Mouse (Mus musculus): ENCODE measurements around the gene Gm10799. TPM values are rescaled to one million over a fixed set of nuclear protein-coding genes. Genes with fewer than 3 reads are reported as not detected.
"Not testable (repeated sequence)": the region's sequence is repeated elsewhere in the genome, so short reads cannot be mapped to it uniquely, and the experiment has no call there.

Gm10799 gene
- polyA plus RNA-seq, 1 experiment from 2014 or later, result not detected

GRCm38 (mm10) chr2:104099946-104100345 is 31.6 kb upstream of the Gm10799 start:
- Histone ChIP-seq H3K4me2 (ENCODE audit: low read depth, low read length) (peak overlapping the region; percentile 58), H3K4me3 (ENCODE audit: low read depth, low read length) (peak overlapping the region; percentile 3; the same call in 1 of the 2 replicates), H3K27ac (ENCODE audit: low read length) (peak overlapping the region; percentile 94), H3K9ac (ENCODE audit: low read depth, low read length) (peak overlapping the region; percentile 19), H3K9me3 (replicated peaks; ENCODE audit: control insufficient read depth, low read length) (no peaks in the 10 kb centered on the region), H3K27me3 (ENCODE audit: control insufficient read depth, insufficient read depth, low read depth, low read length) (no peaks in the 10 kb centered on the region), H3K36me3 (ENCODE audit: control insufficient read depth, insufficient read depth) (no peaks in the 10 kb centered on the region; the same call in 1 of the 2 replicates), H3K4me1 (ENCODE audit: control insufficient read depth, low read depth, low read length) (peaks cover 50% of the 10 kb centered on the region)
- 21% methylated on average over 1 of the region's 1 CpGs for WGBS (ENCODE audit: insufficient replicate concordance)
- ATAC-seq (ENCODE audit: low read depth), result no peak

DNA sequence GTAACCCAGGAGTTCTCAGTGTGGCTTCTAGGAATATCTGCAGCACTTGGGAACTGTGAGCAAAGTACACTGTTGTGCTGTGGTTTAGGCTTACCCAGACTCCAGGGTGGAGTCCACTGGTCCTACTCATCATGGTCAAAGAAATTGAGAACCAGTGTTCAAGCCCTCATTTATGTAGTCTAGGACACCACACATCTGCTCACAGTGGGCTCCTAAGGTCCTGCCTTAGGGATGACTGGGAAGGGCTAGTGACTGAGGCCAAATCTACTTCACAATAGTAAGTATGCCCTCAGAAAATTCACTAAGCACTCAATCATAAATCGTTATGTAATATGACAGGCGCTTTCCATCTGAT is 30.9 kb upstream of the Gm10799 start:
- Histone ChIP-seq H3K4me1 (ENCODE audit: control insufficient read depth, low read depth, low read length) (peaks cover 46% of the 10 kb centered on the region), H3K4me2 (ENCODE audit: low read depth, low read length) (peak overlapping the region; percentile 58), H3K4me3 (ENCODE audit: low read depth, low read length) (peak overlapping the region; percentile 56), H3K27ac (ENCODE audit: low read length) (peak overlapping the region; percentile 94), H3K9me3 (replicated peaks; ENCODE audit: control insufficient read depth, low read length) (no peaks in the 10 kb centered on the region), H3K27me3 (ENCODE audit: control insufficient read depth, insufficient read depth, low read depth, low read length) (no peaks in the 10 kb centered on the region), H3K36me3 (ENCODE audit: control insufficient read depth, insufficient read depth) (no peaks in the 10 kb centered on the region; the same call in 1 of the 2 replicates), H3K9ac (ENCODE audit: low read depth, low read length) (peak overlapping the region; percentile 53)
- no peak for ATAC-seq (ENCODE audit: low read depth)
- WGBS (ENCODE audit: insufficient replicate concordance), result 86% methylated on average over 2 of the region's 2 CpGs

- H3K27ac ChIP-seq (ENCODE audit: low read length), result peak overlapping the region; percentile 94
- H3K4me1 ChIP-seq (ENCODE audit: control insufficient read depth, low read depth, low read length), result peaks cover 47% of the 10 kb centered on the region
Measured at GRCm38 (mm10) chr2:104098529-104099230, 30.3 kb upstream of the Gm10799 start.

DNA sequence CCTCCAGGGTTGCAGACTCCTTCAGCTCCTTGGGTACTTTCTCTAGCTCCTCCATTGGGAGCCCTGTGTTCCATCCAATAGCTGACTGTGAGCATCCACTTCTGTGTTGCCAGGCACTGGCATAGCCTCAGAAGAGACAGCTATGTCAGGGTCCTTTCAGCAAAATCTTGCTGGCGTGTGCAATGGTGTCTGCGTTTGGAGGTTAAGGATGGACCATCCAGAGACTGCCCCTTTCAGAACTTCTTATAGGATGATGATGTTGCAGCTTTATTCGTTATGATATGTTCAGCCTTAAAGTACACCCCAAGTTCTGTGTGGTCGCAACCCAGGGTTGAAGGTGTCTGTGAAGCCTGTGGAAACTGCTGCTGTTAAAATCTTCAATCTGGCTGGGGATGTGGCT is 29.0 kb upstream of the Gm10799 start:
- H3K9me3 ChIP-seq (replicated peaks; ENCODE audit: control insufficient read depth, low read length); H3K36me3 ChIP-seq (ENCODE audit: control insufficient read depth, insufficient read depth); ATAC-seq (ENCODE audit: low read depth); H3K27me3 ChIP-seq (ENCODE audit: control insufficient read depth, insufficient read depth, low read depth, low read length): not testable (repeated sequence)
- peaks cover 38% of the 10 kb centered on the region for H3K4me1 ChIP-seq (ENCODE audit: control insufficient read depth, low read depth, low read length)
- H3K9ac ChIP-seq (ENCODE audit: low read depth, low read length), result peak overlapping the region; percentile 78
- H3K27ac ChIP-seq (ENCODE audit: low read length), result peak overlapping the region; percentile 94
- 83% methylated on average over 4 of the region's 4 CpGs for WGBS (ENCODE audit: insufficient replicate concordance)
- H3K4me3 ChIP-seq (ENCODE audit: low read depth, low read length), result peak overlapping the region; percentile 67
- H3K4me2 ChIP-seq (ENCODE audit: low read depth, low read length), result peak overlapping the region; percentile 58

More at GRCm38 (mm10) chr2:104098529-104099230, 30.3 kb upstream of the Gm10799 start:
- WGBS (ENCODE audit: insufficient replicate concordance), result 7% methylated on average over 3 of the region's 3 CpGs
- Histone ChIP-seq H3K4me3 (ENCODE audit: low read depth, low read length) (peak overlapping the region; percentile 56), H3K9me3 (replicated peaks; ENCODE audit: control insufficient read depth, low read length) (no peaks in the 10 kb centered on the region), H3K9ac (ENCODE audit: low read depth, low read length) (peak overlapping the region; percentile 53), H3K4me2 (ENCODE audit: low read depth, low read length) (peak overlapping the region; percentile 58), H3K36me3 (ENCODE audit: control insufficient read depth, insufficient read depth) (no peaks in the 10 kb centered on the region; the same call in 1 of the 2 replicates), H3K27me3 (ENCODE audit: control insufficient read depth, insufficient read depth, low read depth, low read length) (no peaks in the 10 kb centered on the region)
- ATAC-seq (ENCODE audit: low read depth), result peak; percentile 89

DNA sequence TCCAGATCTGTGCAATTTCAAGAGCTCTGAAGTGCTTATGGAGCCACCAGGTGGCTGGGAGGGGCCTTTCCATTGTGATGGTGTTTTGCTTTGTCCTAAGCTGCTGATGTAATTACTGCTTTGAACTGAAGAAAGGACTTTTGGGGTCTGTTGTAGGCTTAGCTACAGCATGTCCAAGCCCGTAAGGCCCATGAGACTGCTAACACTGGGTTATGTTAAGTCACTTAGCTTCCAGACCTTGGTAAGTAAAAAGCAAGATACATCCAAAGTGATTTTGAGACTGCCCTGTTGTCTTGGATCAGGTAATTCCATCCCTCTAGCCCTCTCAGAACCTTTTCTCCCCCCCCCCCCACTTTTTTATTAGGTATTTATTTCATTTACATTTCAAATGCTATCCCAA is 28.4 kb upstream of the Gm10799 start:
- peak overlapping the region; percentile 78 for H3K9ac ChIP-seq (ENCODE audit: low read depth, low read length)
- H3K4me1 ChIP-seq (ENCODE audit: control insufficient read depth, low read depth, low read length), result peaks cover 37% of the 10 kb centered on the region
- peak overlapping the region; percentile 94 for H3K27ac ChIP-seq (ENCODE audit: low read length)
- not testable (repeated sequence) for H3K9me3 ChIP-seq (replicated peaks; ENCODE audit: control insufficient read depth, low read length); H3K27me3 ChIP-seq (ENCODE audit: control insufficient read depth, insufficient read depth, low read depth, low read length); H3K36me3 ChIP-seq (ENCODE audit: control insufficient read depth, insufficient read depth); ATAC-seq (ENCODE audit: low read depth)
- peak overlapping the region; percentile 58 for H3K4me2 ChIP-seq (ENCODE audit: low read depth, low read length)
- peak overlapping the region; percentile 67 for H3K4me3 ChIP-seq (ENCODE audit: low read depth, low read length)
- 67% methylated on average over 1 of the region's 1 CpGs for WGBS (ENCODE audit: insufficient replicate concordance)

- H3K4me2 ChIP-seq (ENCODE audit: low read depth, low read length), result peak overlapping the region; percentile 58
- H3K27ac ChIP-seq (ENCODE audit: low read length), result peak overlapping the region; percentile 94
- no peaks in the 10 kb centered on the region for H3K27me3 ChIP-seq (ENCODE audit: control insufficient read depth, insufficient read depth, low read depth, low read length)
- H3K9ac ChIP-seq (ENCODE audit: low read depth, low read length), result peak overlapping the region; percentile 78
- 32% methylated on average over 10 of the region's 10 CpGs for WGBS (ENCODE audit: insufficient replicate concordance)
- no peaks in the 10 kb centered on the region for H3K36me3 ChIP-seq (ENCODE audit: control insufficient read depth, insufficient read depth)
- H3K4me3 ChIP-seq (ENCODE audit: low read depth, low read length), result peak overlapping the region; percentile 67
- peaks cover 38% of the 10 kb centered on the region for H3K4me1 ChIP-seq (ENCODE audit: control insufficient read depth, low read depth, low read length)
- no peaks in the 10 kb centered on the region for H3K9me3 ChIP-seq (replicated peaks; ENCODE audit: control insufficient read depth, low read length)
- no peak for ATAC-seq (ENCODE audit: low read depth)
Measured at GRCm38 (mm10) chr2:104096256-104096655, 27.9 kb upstream of the Gm10799 start.

- Histone ChIP-seq H3K9ac (ENCODE audit: low read depth, low read length) (peak within 1 kb of the TSS; percentile 78), H3K9me3 (replicated peaks; ENCODE audit: control insufficient read depth, low read length) (no peaks in the 10 kb centered on the region), H3K4me1 (ENCODE audit: control insufficient read depth, low read depth, low read length) (peaks cover 40% of the 10 kb centered on the region), H3K4me2 (ENCODE audit: low read depth, low read length) (peak within 1 kb of the TSS; percentile 58), H3K27me3 (ENCODE audit: control insufficient read depth, insufficient read depth, low read depth, low read length) (no peaks in the 10 kb centered on the region), H3K36me3 (ENCODE audit: control insufficient read depth, insufficient read depth) (no peaks in the 10 kb centered on the region), H3K4me3 (ENCODE audit: low read depth, low read length) (peak within 1 kb of the TSS; percentile 67), H3K27ac (ENCODE audit: low read length) (peak within 1 kb of the TSS; percentile 94)
- peak; percentile 82 for ATAC-seq (ENCODE audit: low read depth)
- 2% methylated on average over 15 of the region's 15 CpGs for WGBS (ENCODE audit: insufficient replicate concordance)
Measured at GRCm38 (mm10) chr2:104095741-104096213, 27.4 kb upstream of the Gm10799 start, which contains the start of gene Cd59a. Gene Cd59a, plus strand, starts transcription at chr2:104095801.

DNA sequence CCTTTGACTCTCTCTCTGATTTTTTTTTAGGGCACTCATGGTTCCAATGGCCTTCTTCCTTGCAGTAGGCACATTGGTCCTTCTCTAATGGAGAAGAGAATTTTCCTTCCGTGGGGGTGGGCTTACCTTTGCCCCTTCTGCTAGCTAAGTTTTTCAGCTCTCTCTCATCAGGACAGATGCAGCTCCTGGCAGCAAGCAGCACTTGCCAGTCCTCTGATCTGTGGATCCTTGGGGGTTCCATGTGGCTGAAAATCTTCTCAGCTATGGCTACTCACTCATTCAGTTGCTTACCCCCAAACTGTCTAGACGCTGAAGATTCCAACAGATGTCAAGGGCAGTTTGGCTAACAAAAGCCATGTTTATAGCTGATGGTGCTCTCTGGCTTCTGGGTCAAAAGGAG is 25.0 kb upstream of the Gm10799 start:
- H3K4me1 ChIP-seq (ENCODE audit: control insufficient read depth, low read depth, low read length), result peaks cover 19% of the 10 kb centered on the region
- no peaks in the 10 kb centered on the region for H3K27me3 ChIP-seq (ENCODE audit: control insufficient read depth, insufficient read depth, low read depth, low read length)
- H3K4me3 ChIP-seq (ENCODE audit: low read depth, low read length), result no peak overlapping the region
- no peak for ATAC-seq (ENCODE audit: low read depth)
- 66% methylated on average over 2 of the region's 2 CpGs for WGBS (ENCODE audit: insufficient replicate concordance)
- H3K9ac ChIP-seq (ENCODE audit: low read depth, low read length), result no peak overlapping the region
- no peak overlapping the region for H3K4me2 ChIP-seq (ENCODE audit: low read depth, low read length)
- no peaks in the 10 kb centered on the region for H3K36me3 ChIP-seq (ENCODE audit: control insufficient read depth, insufficient read depth)
- no peaks in the 10 kb centered on the region for H3K9me3 ChIP-seq (replicated peaks; ENCODE audit: control insufficient read depth, low read length)
- no peak overlapping the region for H3K27ac ChIP-seq (ENCODE audit: low read length)

DNA sequence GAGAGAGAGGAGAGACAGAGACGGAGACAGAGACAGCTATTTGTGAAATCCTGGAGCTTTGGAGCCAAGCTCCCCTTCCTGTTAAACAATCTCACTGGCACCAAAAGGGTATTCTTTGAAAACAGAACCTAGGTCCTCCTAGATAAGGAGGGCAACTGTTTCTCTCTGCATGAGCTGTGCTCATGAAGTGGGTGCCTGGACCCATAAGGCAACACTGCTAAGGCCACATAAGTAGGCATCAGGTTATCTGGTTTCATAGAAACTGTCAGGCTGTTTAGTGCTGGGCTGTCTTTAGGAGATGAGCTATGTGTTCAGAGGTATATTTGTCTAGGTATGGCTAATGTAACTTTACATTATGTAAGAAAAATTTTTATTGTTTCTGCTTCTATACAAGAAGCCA is 19.2 kb upstream of the Gm10799 start:
- H3K4me3 ChIP-seq (ENCODE audit: low read depth, low read length); H3K9ac ChIP-seq (ENCODE audit: low read depth, low read length); H3K27me3 ChIP-seq (ENCODE audit: control insufficient read depth, insufficient read depth, low read depth, low read length); H3K4me2 ChIP-seq (ENCODE audit: low read depth, low read length); H3K36me3 ChIP-seq (ENCODE audit: control insufficient read depth, insufficient read depth); H3K9me3 ChIP-seq (replicated peaks; ENCODE audit: control insufficient read depth, low read length): not testable (repeated sequence)
- WGBS (ENCODE audit: insufficient replicate concordance), result 13% methylated on average over 1 of the region's 1 CpGs
- ATAC-seq (ENCODE audit: low read depth), result peak; percentile 75
- peak overlapping the region; percentile 50; the same call in 1 of the 2 replicates for H3K27ac ChIP-seq (ENCODE audit: low read length)
- H3K4me1 ChIP-seq (ENCODE audit: control insufficient read depth, low read depth, low read length), result peaks cover 21% of the 10 kb centered on the region

All from liver, embryonic 16.5 days (tissue).